14 mouse cellular contexts compared by ENCODE assay signal in the genomic region with DNA sequence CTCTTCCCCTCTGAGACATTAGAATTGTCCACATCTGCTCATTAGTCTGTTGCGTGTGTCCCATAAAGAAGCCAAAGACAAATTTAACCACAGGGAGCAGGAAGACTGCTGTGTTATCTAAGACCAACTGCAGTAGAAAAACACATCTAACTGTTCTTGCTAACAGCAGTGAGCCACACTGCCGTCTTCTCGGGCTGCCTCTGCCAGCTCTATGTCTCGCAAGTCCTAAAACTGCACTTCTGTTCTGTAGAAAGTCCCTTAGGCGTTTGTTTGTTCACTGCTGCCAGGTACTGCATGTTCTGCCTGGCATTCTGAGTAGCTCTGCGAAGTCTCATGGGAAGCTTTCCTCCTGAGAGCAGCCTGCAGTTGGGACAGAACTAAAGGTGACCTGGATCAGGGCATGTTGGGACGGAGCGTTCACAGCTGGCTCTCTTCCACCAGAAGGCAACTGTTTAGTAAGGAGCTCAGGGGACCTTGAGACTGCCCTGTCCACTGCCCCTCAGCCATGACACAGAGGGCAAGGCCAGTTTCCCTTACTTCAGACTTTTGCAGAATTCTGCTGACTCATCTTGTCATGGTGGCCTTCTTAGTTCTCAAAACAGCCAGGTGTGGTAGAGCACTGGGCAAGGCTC.
DNase-seq lines count a peak whose midpoint lies in the region; ATAC-seq lines count a peak whose summit lies in the region.
"Had no signal": no experiment of that assay in that cellular context is flagged by ENCODE, and none has a peak within 500 bp of the region (broad histone marks: within the 10 kb centered on the region; RNA-seq: fewer than 3 reads in every experiment).

No protein-coding gene starts in this region.

- 67% methylated on average over 8 of the region's 8 CpGs for WGBS in heart, embryonic 12.5 days
- 77% methylated on average over 8 of the region's 8 CpGs for WGBS in neural tube, embryonic 15.5 days
- 73% methylated on average over 8 of the region's 8 CpGs for WGBS in hindbrain, embryonic 12.5 days

- intact Hi-C loops in heart, postnatal 14 days (cut with DNase I), result no loop called here
- intact Hi-C loops in left cerebral cortex, postnatal 10 days (cut with DNase I), result no loop called here

- no peak for ATAC-seq in heart, embryonic 12.5 days (ENCODE audit: insufficient number of reproducible peaks, low FRiP score)
- ATAC-seq in neural tube, embryonic 15.5 days (ENCODE audit: low FRiP score), result no peak
- no peak for ATAC-seq in hindbrain, embryonic 12.5 days (ENCODE audit: low FRiP score)

- H3K36me3 ChIP-seq in heart, embryonic 12.5 days, result no peaks in the 10 kb centered on the region
- H3K36me3 ChIP-seq in neural tube, embryonic 15.5 days, result no peaks in the 10 kb centered on the region
- H3K36me3 ChIP-seq in hindbrain, embryonic 12.5 days, result no peaks in the 10 kb centered on the region
- H3K36me3 ChIP-seq: embryonic facial prominence, embryonic 13.5 days; midbrain, embryonic 12.5 days had no signal

- H3K9ac ChIP-seq in heart, embryonic 12.5 days, result no peak overlapping the region
- no peak overlapping the region for H3K9ac ChIP-seq in neural tube, embryonic 15.5 days (replicated peaks)
- no peak overlapping the region for H3K9ac ChIP-seq in hindbrain, embryonic 12.5 days
- H3K9ac ChIP-seq: embryonic facial prominence, embryonic 13.5 days; hindbrain, embryonic 14.5 days; midbrain, embryonic 12.5 days had no signal

- DNase-seq in heart, adult 11 months, result peak; percentile 98
- DNase-seq in right cerebral cortex, postnatal 25 days, result peak; percentile 22
- no peak for DNase-seq in right cerebral cortex, adult 18-20 months
- DNase-seq in heart, postnatal 14 days, result peak; percentile 41 to 44
- no peak for DNase-seq in left cerebral cortex, postnatal 10 days (ENCODE audit: extremely low spot score in 1 of 2, low spot score in 2 of 2)
- DNase-seq: cerebellum, adult 18-20 months; layer of hippocampus, postnatal 36 days; liver had no signal

- H3K9me3 ChIP-seq in heart, embryonic 12.5 days (replicated peaks), result no peaks in the 10 kb centered on the region
- H3K9me3 ChIP-seq in neural tube, embryonic 15.5 days (replicated peaks), result no peaks in the 10 kb centered on the region
- H3K9me3 ChIP-seq in hindbrain, embryonic 12.5 days (replicated peaks), result no peaks in the 10 kb centered on the region
- H3K9me3 ChIP-seq: embryonic facial prominence, embryonic 13.5 days; midbrain, embryonic 12.5 days had no signal

- H3K4me3 ChIP-seq in heart, embryonic 12.5 days, result no peak overlapping the region
- no peak overlapping the region for H3K4me3 ChIP-seq in neural tube, embryonic 15.5 days (replicated peaks)
- no peak overlapping the region for H3K4me3 ChIP-seq in hindbrain, embryonic 12.5 days
- H3K4me3 ChIP-seq: embryonic facial prominence, embryonic 13.5 days; midbrain, embryonic 12.5 days had no signal

- no peak overlapping the region for H3K27ac ChIP-seq in heart, embryonic 12.5 days (ENCODE audit: poor library complexity, severe bottlenecking)
- H3K27ac ChIP-seq in neural tube, embryonic 15.5 days (replicated peaks), result no peak overlapping the region
- no peak overlapping the region for H3K27ac ChIP-seq in hindbrain, embryonic 12.5 days
- H3K27ac ChIP-seq: embryonic facial prominence, embryonic 13.5 days; hindbrain, embryonic 14.5 days; midbrain, embryonic 12.5 days had no signal

- no peak overlapping the region for H3K4me2 ChIP-seq in heart, embryonic 12.5 days
- no peak overlapping the region for H3K4me2 ChIP-seq in neural tube, embryonic 15.5 days
- no peak overlapping the region for H3K4me2 ChIP-seq in hindbrain, embryonic 12.5 days (replicated peaks)
- H3K4me2 ChIP-seq: embryonic facial prominence, embryonic 13.5 days; hindbrain, embryonic 14.5 days; midbrain, embryonic 12.5 days had no signal

- H3K4me1 ChIP-seq in heart, embryonic 12.5 days (replicated peaks), result 0 out of 2 replicates have a peak, but pooled peaks cover 5% of the 10 kb centered on the region
- H3K4me1 ChIP-seq in neural tube, embryonic 15.5 days, result no peaks in the 10 kb centered on the region
- no peaks in the 10 kb centered on the region for H3K4me1 ChIP-seq in hindbrain, embryonic 12.5 days
- H3K4me1 ChIP-seq: embryonic facial prominence, embryonic 13.5 days; midbrain, embryonic 12.5 days had no signal

- H3K27me3 ChIP-seq in heart, embryonic 12.5 days (replicated peaks), result no peaks in the 10 kb centered on the region
- no peaks in the 10 kb centered on the region for H3K27me3 ChIP-seq in neural tube, embryonic 15.5 days (replicated peaks)
- no peaks in the 10 kb centered on the region for H3K27me3 ChIP-seq in hindbrain, embryonic 12.5 days
- H3K27me3 ChIP-seq: embryonic facial prominence, embryonic 13.5 days; midbrain, embryonic 12.5 days had no signal

Comparison
In these comparisons a context has a peak if more than half of its experiments do, and no peak if none do; other contexts are left out.
1. DNase-seq: peak in heart, adult 11 months (single experiment), right cerebral cortex, postnatal 25 days (single experiment) and heart, postnatal 14 days (2 of 2); none in right cerebral cortex, adult 18-20 months (single experiment) and left cerebral cortex, postnatal 10 days (0 of 2).